Mouse (Mus musculus): Measurements from ENCODE around the gene Gm4450. TPM values are rescaled to one million over a fixed set of nuclear protein-coding genes. Genes with fewer than 3 reads are reported as not detected.

Gene Gm4450
- polyA plus RNA-seq, 1 experiment from 2014 or later, result not detected

DNA sequence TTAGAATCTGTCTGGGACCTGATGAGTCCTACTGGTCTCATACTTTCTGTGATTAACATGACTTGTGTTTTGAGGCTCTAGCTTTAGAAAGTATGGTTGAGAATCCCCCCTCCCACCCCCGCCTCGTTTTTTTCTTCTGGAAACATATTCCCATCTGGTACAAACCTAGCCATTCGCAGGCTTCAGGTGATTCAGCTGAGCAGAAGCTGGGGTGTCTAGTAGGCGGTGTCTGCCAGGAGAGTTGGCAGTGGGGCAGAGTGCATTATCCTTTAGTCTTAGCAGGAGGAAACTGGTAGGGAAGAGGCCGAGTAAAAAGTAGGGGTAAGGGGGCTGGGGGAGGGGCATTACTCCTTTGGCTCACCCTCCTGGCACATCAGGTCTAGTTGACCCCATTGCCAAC lies 30.2 kb downstream of the Gm4450 start:
- ATAC-seq, result no peak
- peaks cover 4% of the 10 kb centered on the region; the same call in 1 of the 2 replicates for H3K4me1 ChIP-seq (ENCODE audit: control insufficient read depth, insufficient read depth, low read length)
- no peaks in the 10 kb centered on the region for H3K9me3 ChIP-seq (replicated peaks; ENCODE audit: control insufficient read depth, low read length, poor library complexity, severe bottlenecking)
- no peak overlapping the region for H3K4me3 ChIP-seq (ENCODE audit: low read depth, low read length)
- H3K27me3 ChIP-seq (ENCODE audit: control insufficient read depth, insufficient read depth, low read depth, low read length), result peaks cover 7% of the 10 kb centered on the region
- WGBS, result 44% methylated on average over 5 of the region's 5 CpGs
- H3K9ac ChIP-seq (ENCODE audit: low read depth, low read length), result no peak overlapping the region
- peak overlapping the region; percentile 85 for H3K4me2 ChIP-seq (ENCODE audit: low read length)
- H3K27ac ChIP-seq (ENCODE audit: low read length), result no peak overlapping the region
- H3K36me3 ChIP-seq (ENCODE audit: control insufficient read depth, insufficient read depth, low read length), result 0 out of 2 replicates have a peak, but pooled peaks cover 2% of the 10 kb centered on the region

DNA sequence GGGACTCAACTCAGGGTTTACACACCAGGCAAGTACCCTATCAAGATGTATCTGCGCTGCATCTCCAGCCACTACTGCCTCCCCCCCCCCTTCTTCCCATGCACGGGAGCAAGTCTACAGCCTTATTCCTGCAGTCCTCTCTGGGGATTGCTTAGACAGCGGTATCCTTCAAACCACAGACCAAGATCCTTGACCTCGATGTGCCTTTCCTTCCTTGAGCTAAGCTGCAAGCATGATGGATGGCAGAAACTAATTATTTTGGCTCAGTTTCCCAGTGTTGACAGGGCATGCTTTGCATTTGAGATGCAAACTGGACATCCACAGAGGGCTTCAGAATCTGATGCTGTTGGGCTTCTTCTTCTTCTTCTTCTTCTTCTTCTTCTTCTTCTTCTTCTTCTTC lies 34.0 kb downstream of the Gm4450 start:
- peaks cover 7% of the 10 kb centered on the region for H3K27me3 ChIP-seq (ENCODE audit: control insufficient read depth, insufficient read depth, low read depth, low read length)
- H3K4me3 ChIP-seq (ENCODE audit: low read depth, low read length), result no peak overlapping the region
- H3K4me1 ChIP-seq (ENCODE audit: control insufficient read depth, insufficient read depth, low read length), result no peaks in the 10 kb centered on the region
- ATAC-seq, result no peak
- H3K36me3 ChIP-seq (ENCODE audit: control insufficient read depth, insufficient read depth, low read length), result 0 out of 2 replicates have a peak, but pooled peaks cover 2% of the 10 kb centered on the region
- H3K9me3 ChIP-seq (replicated peaks; ENCODE audit: control insufficient read depth, low read length, poor library complexity, severe bottlenecking), result no peaks in the 10 kb centered on the region
- H3K9ac ChIP-seq (ENCODE audit: low read depth, low read length), result no peak overlapping the region
- no peak overlapping the region for H3K4me2 ChIP-seq (ENCODE audit: low read length)
- H3K27ac ChIP-seq (ENCODE audit: low read length), result no peak overlapping the region
- 88% methylated on average over 4 of the region's 4 CpGs for WGBS

DNA sequence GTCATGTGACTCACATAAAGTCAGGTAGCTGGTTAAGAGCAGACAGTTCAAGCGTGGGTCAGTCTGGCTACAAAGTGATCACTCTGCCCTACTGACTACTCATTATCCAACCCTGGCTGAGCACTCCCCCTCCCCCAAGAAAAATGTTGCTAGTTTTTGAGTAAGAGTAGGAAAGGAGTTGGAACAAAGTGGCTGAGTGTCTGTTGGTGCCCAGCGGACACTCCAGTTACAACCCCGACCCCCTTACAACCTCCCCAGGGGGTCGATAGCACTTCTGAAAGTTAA lies 37.2 kb downstream of the Gm4450 start:
- Histone ChIP-seq H3K27ac (ENCODE audit: low read length) (no peak overlapping the region), H3K9me3 (replicated peaks; ENCODE audit: control insufficient read depth, low read length, poor library complexity, severe bottlenecking) (no peaks in the 10 kb centered on the region), H3K9ac (ENCODE audit: low read depth, low read length) (no peak overlapping the region), H3K4me2 (ENCODE audit: low read length) (no peak overlapping the region), H3K36me3 (ENCODE audit: control insufficient read depth, insufficient read depth, low read length) (no peaks in the 10 kb centered on the region), H3K4me3 (ENCODE audit: low read depth, low read length) (no peak overlapping the region), H3K4me1 (ENCODE audit: control insufficient read depth, insufficient read depth, low read length) (peaks cover 3% of the 10 kb centered on the region; the same call in 1 of the 2 replicates), H3K27me3 (ENCODE audit: control insufficient read depth, insufficient read depth, low read depth, low read length) (no peaks in the 10 kb centered on the region)
- WGBS, result 47% methylated on average over 4 of the region's 4 CpGs
- ATAC-seq, result no peak

DNA sequence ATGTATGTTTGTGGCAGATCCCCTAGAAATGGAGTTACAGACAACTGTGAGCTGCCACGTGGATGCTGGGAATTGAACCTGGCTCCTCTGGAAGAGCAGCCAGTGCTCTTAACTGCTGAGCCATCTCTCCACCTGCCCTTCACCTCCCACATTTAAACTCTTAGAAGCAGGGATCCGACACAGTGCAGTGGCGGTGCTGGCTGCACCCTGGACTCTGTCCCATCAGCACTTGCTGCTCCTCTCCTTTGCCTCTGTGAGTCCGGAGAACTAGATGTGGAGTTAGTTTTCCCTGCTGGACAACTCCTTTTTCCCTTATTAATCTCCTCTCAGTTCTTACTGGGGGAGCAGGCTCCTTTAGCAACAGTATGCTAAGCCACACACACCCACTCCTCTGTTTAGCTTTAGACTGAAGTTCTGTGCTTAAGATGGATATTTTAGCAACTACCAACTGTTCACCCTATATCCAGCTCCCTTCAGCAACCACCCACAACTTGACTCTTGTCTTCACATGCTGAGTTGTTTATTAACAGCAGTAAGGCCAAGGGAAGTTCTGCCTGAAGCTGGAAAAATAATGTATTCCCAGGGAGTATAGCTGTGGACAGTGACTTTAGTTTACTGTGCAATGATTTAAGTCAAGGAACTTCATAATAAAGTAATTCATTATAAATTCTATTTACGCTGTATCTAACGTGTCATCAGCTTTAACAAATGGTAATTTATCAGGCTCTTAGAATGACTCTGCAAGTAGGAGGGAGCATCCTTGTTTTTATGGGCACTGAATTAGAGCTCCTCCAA lies 37.7 kb downstream of the Gm4450 start:
- H3K4me1 ChIP-seq (ENCODE audit: control insufficient read depth, insufficient read depth, low read length), result peaks cover 3% of the 10 kb centered on the region; the same call in 1 of the 2 replicates
- H3K4me2 ChIP-seq (ENCODE audit: low read length), result no peak overlapping the region
- no peaks in the 10 kb centered on the region for H3K9me3 ChIP-seq (replicated peaks; ENCODE audit: control insufficient read depth, low read length, poor library complexity, severe bottlenecking)
- no peak overlapping the region for H3K9ac ChIP-seq (ENCODE audit: low read depth, low read length)
- WGBS, result 76% methylated on average over 6 of the region's 6 CpGs
- ATAC-seq, result no peak
- H3K4me3 ChIP-seq (ENCODE audit: low read depth, low read length), result no peak overlapping the region
- H3K36me3 ChIP-seq (ENCODE audit: control insufficient read depth, insufficient read depth, low read length), result no peaks in the 10 kb centered on the region
- no peaks in the 10 kb centered on the region for H3K27me3 ChIP-seq (ENCODE audit: control insufficient read depth, insufficient read depth, low read depth, low read length)
- H3K27ac ChIP-seq (ENCODE audit: low read length), result no peak overlapping the region

DNA sequence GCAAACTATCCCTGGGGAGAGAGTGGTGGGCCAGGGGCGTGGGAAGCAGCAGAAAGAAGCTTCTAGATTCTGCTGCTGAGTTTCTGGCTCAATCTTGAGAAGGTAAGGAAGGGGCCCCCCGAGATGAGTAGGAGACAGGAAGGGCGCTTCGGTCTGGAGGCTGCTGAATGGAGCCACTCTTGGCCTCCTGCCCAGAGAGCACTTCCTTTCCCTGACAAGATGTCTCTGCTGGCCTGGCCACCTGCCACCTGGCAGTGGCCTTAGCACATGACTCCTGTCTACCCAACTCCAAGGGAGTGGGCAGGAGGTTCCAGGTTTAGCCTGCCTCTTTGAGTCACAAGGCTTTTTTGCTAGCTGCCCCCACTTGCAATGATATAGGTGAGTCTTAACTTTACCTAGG lies 39.6 kb downstream of the Gm4450 start:
- H3K27ac ChIP-seq (ENCODE audit: low read length), result 0 out of 2 replicates have a peak overlapping the region, but pooled peaks have one; percentile 15
- 73% methylated on average over 4 of the region's 4 CpGs for WGBS

DNA sequence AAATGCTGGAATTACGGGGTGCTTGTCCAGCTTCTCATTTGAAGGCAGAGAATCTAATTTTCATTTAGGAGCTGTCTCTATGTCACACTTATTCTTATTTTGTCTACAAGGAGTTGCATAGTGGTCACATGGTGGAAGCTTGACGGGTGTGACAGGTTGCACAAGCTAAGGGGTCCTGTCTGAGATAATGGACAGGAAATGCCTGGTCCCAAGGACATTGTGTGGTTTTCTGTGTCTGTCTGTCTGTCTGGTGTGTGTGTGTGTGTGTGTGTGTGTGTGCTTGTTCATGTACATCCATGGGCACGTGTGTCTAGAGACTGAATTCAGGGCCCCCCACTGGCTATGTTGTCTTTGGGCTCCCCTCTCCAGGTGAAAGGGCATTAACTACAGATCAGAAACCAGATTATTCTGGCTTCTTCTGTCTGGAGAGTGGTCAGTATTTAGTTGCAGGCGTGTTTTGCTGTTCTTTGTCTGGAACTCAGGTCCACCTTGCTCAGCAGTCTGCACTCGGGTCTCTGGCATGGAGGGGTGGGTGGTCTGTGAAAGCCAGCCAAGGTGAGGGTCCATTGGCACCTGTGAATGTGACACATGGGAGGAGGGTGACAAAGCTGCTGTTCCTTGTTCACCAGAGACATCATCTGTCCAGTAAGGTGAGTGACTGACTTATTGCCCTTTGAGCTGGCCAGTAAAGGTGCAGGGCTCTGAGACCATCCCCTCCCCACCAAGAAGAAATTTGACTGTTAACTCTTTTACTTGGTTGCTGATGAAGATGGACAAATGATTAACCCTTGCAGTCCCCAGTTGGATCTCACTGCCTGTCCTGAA lies 40.3 kb downstream of the Gm4450 start:
- WGBS, result 90% methylated on average over 5 of the region's 5 CpGs

More for the DNA sequence above, 39.6 kb downstream of the Gm4450 start:
- no peak overlapping the region for H3K4me3 ChIP-seq (ENCODE audit: low read depth, low read length)
- no peaks in the 10 kb centered on the region for H3K27me3 ChIP-seq (ENCODE audit: control insufficient read depth, insufficient read depth, low read depth, low read length)
- H3K9ac ChIP-seq (ENCODE audit: low read depth, low read length), result no peak overlapping the region
- no peak overlapping the region for H3K4me2 ChIP-seq (ENCODE audit: low read length)
- no peaks in the 10 kb centered on the region for H3K9me3 ChIP-seq (replicated peaks; ENCODE audit: control insufficient read depth, low read length, poor library complexity, severe bottlenecking)
- ATAC-seq, result peak; percentile 75
- peaks cover 3% of the 10 kb centered on the region; the same call in 1 of the 2 replicates for H3K4me1 ChIP-seq (ENCODE audit: control insufficient read depth, insufficient read depth, low read length)
- H3K36me3 ChIP-seq (ENCODE audit: control insufficient read depth, insufficient read depth, low read length), result no peaks in the 10 kb centered on the region

DNA sequence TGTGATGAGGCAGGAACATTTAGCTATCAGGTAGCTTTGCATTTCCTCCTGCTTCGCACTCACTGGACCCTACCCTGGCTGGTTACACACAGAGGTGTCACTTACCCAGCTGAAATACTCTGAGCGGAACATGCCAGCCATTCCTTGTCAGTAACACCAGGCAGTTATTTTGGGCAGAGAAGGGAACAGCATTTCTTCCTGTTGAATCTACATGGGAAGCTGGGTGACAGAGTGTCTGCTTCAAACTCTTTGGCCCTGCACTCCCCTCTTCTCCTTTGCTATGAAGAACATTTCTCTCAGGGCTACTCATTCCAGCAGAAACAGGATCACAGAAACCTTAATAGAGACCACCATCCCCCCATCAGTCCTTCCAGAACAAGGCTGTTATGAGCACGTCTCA lies 42.6 kb downstream of the Gm4450 start:
- H3K27ac ChIP-seq (ENCODE audit: low read length), result no peak overlapping the region
- no peaks in the 10 kb centered on the region for H3K36me3 ChIP-seq (ENCODE audit: control insufficient read depth, insufficient read depth, low read length)
- no peaks in the 10 kb centered on the region for H3K9me3 ChIP-seq (replicated peaks; ENCODE audit: control insufficient read depth, low read length, poor library complexity, severe bottlenecking)
- H3K4me1 ChIP-seq (ENCODE audit: control insufficient read depth, insufficient read depth, low read length), result peaks cover 3% of the 10 kb centered on the region; the same call in 1 of the 2 replicates
- ATAC-seq, result no peak
- 92% methylated on average over 3 of the region's 3 CpGs for WGBS
- H3K4me3 ChIP-seq (ENCODE audit: low read depth, low read length), result no peak overlapping the region
- no peaks in the 10 kb centered on the region for H3K27me3 ChIP-seq (ENCODE audit: control insufficient read depth, insufficient read depth, low read depth, low read length)
- no peak overlapping the region for H3K9ac ChIP-seq (ENCODE audit: low read depth, low read length)
- no peak overlapping the region for H3K4me2 ChIP-seq (ENCODE audit: low read length)

More for the DNA sequence above, 40.3 kb downstream of the Gm4450 start:
- H3K27me3 ChIP-seq (ENCODE audit: control insufficient read depth, insufficient read depth, low read depth, low read length), result no peaks in the 10 kb centered on the region
- H3K36me3 ChIP-seq (ENCODE audit: control insufficient read depth, insufficient read depth, low read length), result no peaks in the 10 kb centered on the region
- H3K4me3 ChIP-seq (ENCODE audit: low read depth, low read length), result no peak overlapping the region
- no peaks in the 10 kb centered on the region for H3K9me3 ChIP-seq (replicated peaks; ENCODE audit: control insufficient read depth, low read length, poor library complexity, severe bottlenecking)
- ATAC-seq, result no peak
- no peak overlapping the region for H3K4me2 ChIP-seq (ENCODE audit: low read length)
- H3K9ac ChIP-seq (ENCODE audit: low read depth, low read length), result no peak overlapping the region
- peaks cover 3% of the 10 kb centered on the region; the same call in 1 of the 2 replicates for H3K4me1 ChIP-seq (ENCODE audit: control insufficient read depth, insufficient read depth, low read length)
- 0 out of 2 replicates have a peak overlapping the region, but pooled peaks have one; percentile 15 for H3K27ac ChIP-seq (ENCODE audit: low read length)

DNA sequence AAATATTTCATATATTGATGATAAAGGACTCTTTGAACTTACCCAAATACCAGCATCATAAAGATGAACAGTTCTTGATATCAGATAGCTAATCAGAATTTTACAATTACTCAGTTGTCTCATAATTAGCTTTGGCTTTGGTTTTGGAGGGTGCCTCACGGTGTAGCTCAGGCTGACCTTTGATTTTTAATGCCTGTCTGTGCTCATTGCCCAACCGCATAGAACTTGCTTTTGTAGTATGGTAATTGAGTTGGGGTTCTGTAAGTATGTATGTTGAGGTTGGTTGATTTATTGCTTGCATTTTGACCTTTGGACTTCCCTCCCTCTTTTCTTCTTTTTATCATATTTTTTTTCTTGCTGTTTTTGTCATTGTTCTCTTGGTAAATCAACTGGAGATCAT lies 43.2 kb downstream of the Gm4450 start:
- H3K9ac ChIP-seq (ENCODE audit: low read depth, low read length), result no peak overlapping the region
- H3K4me2 ChIP-seq (ENCODE audit: low read length), result no peak overlapping the region
- no peaks in the 10 kb centered on the region for H3K27me3 ChIP-seq (ENCODE audit: control insufficient read depth, insufficient read depth, low read depth, low read length)
- WGBS, result 89% methylated on average over 2 of the region's 2 CpGs
- H3K9me3 ChIP-seq (replicated peaks; ENCODE audit: control insufficient read depth, low read length, poor library complexity, severe bottlenecking), result no peaks in the 10 kb centered on the region
- H3K4me3 ChIP-seq (ENCODE audit: low read depth, low read length), result no peak overlapping the region
- no peak for ATAC-seq
- H3K4me1 ChIP-seq (ENCODE audit: control insufficient read depth, insufficient read depth, low read length), result peaks cover 3% of the 10 kb centered on the region; the same call in 1 of the 2 replicates
- no peaks in the 10 kb centered on the region for H3K36me3 ChIP-seq (ENCODE audit: control insufficient read depth, insufficient read depth, low read length)
- H3K27ac ChIP-seq (ENCODE audit: low read length), result no peak overlapping the region

All from midbrain, embryonic 16.5 days (tissue).